Mouse (Mus musculus): ENCODE data around the gene 2410131K14Rik. TPM values are rescaled to one million over a fixed set of nuclear protein-coding genes. Genes with fewer than 3 reads are reported as not detected.
A peak's percentile ranks its signal among the peaks of the same experiment; 100 is the strongest.

Gene 2410131K14Rik
- 8.7 and 10.8 TPM in 2 replicates for polyA plus RNA-seq (2012; rRNA removed)

GRCm38 (mm10) chr5:118244606-118245443 is at the start of gene 2410131K14Rik, which contains the start of gene Rnft2:
Gene 2410131K14Rik, plus strand, starts transcription at chr5:118245227.
Gene Rnft2, minus strand, starts transcription at chr5:118245116.
- Histone ChIP-seq H3K4me3 (ENCODE audit: control insufficient read depth, insufficient read depth, low read length) (peak within 1 kb of the TSS; percentile 60), H3K27me3 (ENCODE audit: control insufficient read depth, insufficient read depth, low read length) (no peaks in the 10 kb centered on the region), H3K36me3 (ENCODE audit: control insufficient read depth, insufficient read depth, low read length) (no peaks in the 10 kb centered on the region), H3K4me1 (replicated peaks; ENCODE audit: control insufficient read depth, insufficient read depth, low read length) (peaks cover 12% of the 10 kb centered on the region), H3K27ac (ENCODE audit: control insufficient read depth, insufficient read depth, low read length) (peak within 1 kb of the TSS; percentile 31)
- peak; percentile 35; the same call in 1 of the 2 replicates for TF ChIP-seq POLR2A (IDR thresholded peaks at IDR 0.05; ENCODE audit: control insufficient read depth, extremely low read depth, insufficient read depth, low read length, poor library complexity)
- peak; percentile 58; the same call in 1 of the 2 replicates for TF ChIP-seq CTCF (IDR thresholded peaks at IDR 0.05; ENCODE audit: borderline replicate concordance, control insufficient read depth, extremely low read depth, insufficient read depth, low read length, poor library complexity)
- 1% methylated on average over 68 of the region's 68 CpGs for WGBS
- DNase-seq: peak; percentile 100

DNA sequence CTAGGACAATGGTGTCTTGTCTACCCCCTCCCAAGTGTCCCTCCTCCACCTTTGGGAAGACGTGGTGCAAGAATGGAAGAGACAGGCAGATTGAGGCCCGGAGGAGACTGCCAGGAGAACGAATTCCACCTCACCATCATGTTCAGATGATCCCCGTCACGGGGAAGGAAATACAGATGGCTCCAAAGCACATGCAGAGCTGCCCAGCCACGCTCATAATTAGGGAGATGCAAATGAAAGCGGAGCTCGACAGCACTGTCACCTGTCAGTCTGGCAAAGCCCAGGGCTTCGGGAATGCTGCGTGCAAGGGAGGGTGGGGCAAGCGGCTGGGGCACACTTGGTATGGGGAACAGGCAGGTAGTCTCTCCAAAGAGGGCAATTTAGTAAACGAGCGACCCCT is 47.6 kb upstream of the 2410131K14Rik start:
- no peak for DNase-seq

GRCm38 (mm10) chr5:118199670-118200069 is 45.4 kb upstream of the 2410131K14Rik start:
- no peaks in the 10 kb centered on the region for H3K4me1 ChIP-seq (replicated peaks; ENCODE audit: control insufficient read depth, insufficient read depth, low read length)
- no peaks in the 10 kb centered on the region for H3K36me3 ChIP-seq (ENCODE audit: control insufficient read depth, insufficient read depth, low read length)
- DNase-seq: no peak
- no peak overlapping the region for H3K27ac ChIP-seq (ENCODE audit: control insufficient read depth, insufficient read depth, low read length)
- no peaks in the 10 kb centered on the region for H3K27me3 ChIP-seq (ENCODE audit: control insufficient read depth, insufficient read depth, low read length)
- 91% methylated on average over 5 of the region's 5 CpGs for WGBS
- TF ChIP-seq POLR2A (IDR thresholded peaks at IDR 0.05; ENCODE audit: control insufficient read depth, extremely low read depth, insufficient read depth, low read length, poor library complexity): no peak
- no peak for TF ChIP-seq CTCF (IDR thresholded peaks at IDR 0.05; ENCODE audit: borderline replicate concordance, control insufficient read depth, extremely low read depth, insufficient read depth, low read length, poor library complexity)
- no peak overlapping the region for H3K4me3 ChIP-seq (ENCODE audit: control insufficient read depth, insufficient read depth, low read length)

More for the DNA sequence above, 47.6 kb upstream of the 2410131K14Rik start:
- H3K27ac ChIP-seq (ENCODE audit: control insufficient read depth, insufficient read depth, low read length): no peak overlapping the region
- WGBS: 83% methylated on average over 13 of the region's 13 CpGs
- TF ChIP-seq POLR2A (IDR thresholded peaks at IDR 0.05; ENCODE audit: control insufficient read depth, extremely low read depth, insufficient read depth, low read length, poor library complexity) (no peak), CTCF (IDR thresholded peaks at IDR 0.05; ENCODE audit: borderline replicate concordance, control insufficient read depth, extremely low read depth, insufficient read depth, low read length, poor library complexity) (no peak)
- no peaks in the 10 kb centered on the region for H3K4me1 ChIP-seq (replicated peaks; ENCODE audit: control insufficient read depth, insufficient read depth, low read length)
- H3K27me3 ChIP-seq (ENCODE audit: control insufficient read depth, insufficient read depth, low read length): no peaks in the 10 kb centered on the region
- no peak overlapping the region for H3K4me3 ChIP-seq (ENCODE audit: control insufficient read depth, insufficient read depth, low read length)
- no peaks in the 10 kb centered on the region for H3K36me3 ChIP-seq (ENCODE audit: control insufficient read depth, insufficient read depth, low read length)

GRCm38 (mm10) chr5:118204675-118205440 is 40.2 kb upstream of the 2410131K14Rik start:
- H3K4me1 ChIP-seq (replicated peaks; ENCODE audit: control insufficient read depth, insufficient read depth, low read length): no peaks in the 10 kb centered on the region
- H3K27ac ChIP-seq (ENCODE audit: control insufficient read depth, insufficient read depth, low read length): no peak overlapping the region
- H3K36me3 ChIP-seq (ENCODE audit: control insufficient read depth, insufficient read depth, low read length): no peaks in the 10 kb centered on the region
- TF ChIP-seq CTCF (IDR thresholded peaks at IDR 0.05; ENCODE audit: borderline replicate concordance, control insufficient read depth, extremely low read depth, insufficient read depth, low read length, poor library complexity) (no peak), POLR2A (IDR thresholded peaks at IDR 0.05; ENCODE audit: control insufficient read depth, extremely low read depth, insufficient read depth, low read length, poor library complexity) (no peak)
- DNase-seq: no peak
- WGBS: 40% methylated on average over 16 of the region's 16 CpGs
- H3K27me3 ChIP-seq (ENCODE audit: control insufficient read depth, insufficient read depth, low read length): no peaks in the 10 kb centered on the region
- no peak overlapping the region for H3K4me3 ChIP-seq (ENCODE audit: control insufficient read depth, insufficient read depth, low read length)

- 92% methylated on average over 8 of the region's 8 CpGs for WGBS
- TF ChIP-seq POLR2A (IDR thresholded peaks at IDR 0.05; ENCODE audit: control insufficient read depth, extremely low read depth, insufficient read depth, low read length, poor library complexity): no peak
- no peak for TF ChIP-seq CTCF (IDR thresholded peaks at IDR 0.05; ENCODE audit: borderline replicate concordance, control insufficient read depth, extremely low read depth, insufficient read depth, low read length, poor library complexity)
- DNase-seq: no peak
- Histone ChIP-seq H3K27me3 (ENCODE audit: control insufficient read depth, insufficient read depth, low read length) (no peaks in the 10 kb centered on the region), H3K27ac (ENCODE audit: control insufficient read depth, insufficient read depth, low read length) (no peak overlapping the region), H3K4me3 (ENCODE audit: control insufficient read depth, insufficient read depth, low read length) (no peak overlapping the region), H3K4me1 (replicated peaks; ENCODE audit: control insufficient read depth, insufficient read depth, low read length) (no peaks in the 10 kb centered on the region), H3K36me3 (ENCODE audit: control insufficient read depth, insufficient read depth, low read length) (no peaks in the 10 kb centered on the region)
Observed at GRCm38 (mm10) chr5:118205852-118206251, 39.2 kb upstream of the 2410131K14Rik start.

GRCm38 (mm10) chr5:118214012-118214411 is 31.0 kb upstream of the 2410131K14Rik start:
- Histone ChIP-seq H3K27ac (ENCODE audit: control insufficient read depth, insufficient read depth, low read length) (no peak overlapping the region), H3K27me3 (ENCODE audit: control insufficient read depth, insufficient read depth, low read length) (no peaks in the 10 kb centered on the region; the same call in 1 of the 2 replicates), H3K36me3 (ENCODE audit: control insufficient read depth, insufficient read depth, low read length) (no peaks in the 10 kb centered on the region), H3K4me3 (ENCODE audit: control insufficient read depth, insufficient read depth, low read length) (no peak overlapping the region), H3K4me1 (replicated peaks; ENCODE audit: control insufficient read depth, insufficient read depth, low read length) (no peaks in the 10 kb centered on the region)
- WGBS: 44% methylated on average over 5 of the region's 5 CpGs
- no peak for TF ChIP-seq CTCF (IDR thresholded peaks at IDR 0.05; ENCODE audit: borderline replicate concordance, control insufficient read depth, extremely low read depth, insufficient read depth, low read length, poor library complexity)
- TF ChIP-seq POLR2A (IDR thresholded peaks at IDR 0.05; ENCODE audit: control insufficient read depth, extremely low read depth, insufficient read depth, low read length, poor library complexity): no peak
- DNase-seq: no peak

Measured in thymus, adult 2 months (tissue).